Mouse (Mus musculus): Measurements from ENCODE around the gene Smagp. TPM values are rescaled to one million over a fixed set of nuclear protein-coding genes. Genes with fewer than 3 reads are reported as not detected.

Gene Smagp
- total and polyA plus RNA-seq, 3 experiments, result 2.7 TPM; not detected in 1

DNA sequence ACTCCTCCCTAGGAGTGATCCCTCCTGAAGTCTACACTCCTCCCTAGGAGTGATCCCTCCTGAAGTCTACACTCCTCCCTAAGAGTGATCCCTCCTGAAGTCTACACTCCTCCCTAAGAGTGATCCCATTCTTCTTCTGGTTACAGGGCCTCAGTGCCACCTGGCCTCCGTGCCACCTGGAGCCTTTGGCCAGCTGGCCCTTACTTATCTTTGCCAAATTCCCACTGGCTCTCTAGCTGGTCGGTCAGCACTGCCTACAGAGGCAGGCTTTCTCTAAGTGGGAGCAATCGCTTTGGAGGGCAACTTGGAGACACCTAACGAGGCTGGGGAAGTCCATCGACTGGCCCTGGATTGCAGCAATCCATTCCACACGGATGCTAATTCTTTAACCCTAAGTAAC is 9.4 kb upstream of the Smagp start:
- DNase-seq (ENCODE audit: low spot score) (no peak), ATAC-seq (ENCODE audit: extremely low read depth, insufficient number of reproducible peaks, low FRiP score, poor library complexity, severe bottlenecking) (no peak)
- H3K27me3 ChIP-seq (ENCODE audit: insufficient read depth, low read length), result peaks cover 4% of the 10 kb centered on the region; the same call in 1 of the 2 replicates
- H3K4me1 ChIP-seq (ENCODE audit: insufficient read depth, low read depth, low read length), result no peaks in the 10 kb centered on the region
- TF ChIP-seq GATA2 (IDR thresholded peaks at IDR 0.05; ENCODE audit: borderline replicate concordance, low read depth, low read length) (no peak), CTCF (IDR thresholded peaks at IDR 0.05; ENCODE audit: low read depth, low read length) (no peak), GATA1 (IDR thresholded peaks at IDR 0.05; ENCODE audit: borderline replicate concordance, low read length) (no peak), POLR2AphosphoS5 (IDR thresholded peaks at IDR 0.05; ENCODE audit: insufficient replicate concordance, low read depth, low read length) (no peak), TAL1 (conservative IDR thresholded peaks at IDR 0.05; ENCODE audit: low read depth, low read length) (no peak)
- H3K36me3 ChIP-seq (replicated peaks), result peaks cover 6% of the 10 kb centered on the region
- no peak overlapping the region for H3K4me3 ChIP-seq (ENCODE audit: low read depth, low read length)
- H3K9me3 ChIP-seq (replicated peaks), result no peaks in the 10 kb centered on the region

DNA sequence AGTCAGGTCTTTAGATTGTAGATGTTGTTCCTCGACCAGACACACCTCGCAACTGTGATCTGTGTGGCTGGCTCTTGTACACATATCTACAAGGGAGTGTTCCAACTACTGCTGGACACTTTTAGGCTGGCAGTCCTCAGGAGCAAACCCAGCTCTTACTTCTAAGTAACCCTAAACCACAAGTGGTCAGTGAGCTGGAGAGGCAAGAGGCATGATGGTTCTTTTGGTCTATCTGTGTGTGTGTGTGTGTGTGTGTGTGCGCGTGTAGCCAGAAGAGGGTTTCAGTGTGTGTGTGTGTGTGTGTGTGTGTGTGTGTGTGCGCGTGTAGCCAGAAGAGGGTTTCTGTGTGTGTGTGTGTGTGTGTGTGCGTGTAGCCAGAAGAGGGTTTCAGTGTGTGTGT is 5.7 kb upstream of the Smagp start:
- no peak overlapping the region for H3K4me3 ChIP-seq (ENCODE audit: low read depth, low read length)
- peaks cover 2% of the 10 kb centered on the region for H3K36me3 ChIP-seq (replicated peaks)
- no peak for DNase-seq (ENCODE audit: low spot score)
- no peak for ATAC-seq (ENCODE audit: extremely low read depth, insufficient number of reproducible peaks, low FRiP score, poor library complexity, severe bottlenecking)
- no peak for TF ChIP-seq GATA2 (IDR thresholded peaks at IDR 0.05; ENCODE audit: borderline replicate concordance, low read depth, low read length)
- no peak for TF ChIP-seq TAL1 (conservative IDR thresholded peaks at IDR 0.05; ENCODE audit: low read depth, low read length)
- no peak for TF ChIP-seq POLR2AphosphoS5 (IDR thresholded peaks at IDR 0.05; ENCODE audit: insufficient replicate concordance, low read depth, low read length)
- TF ChIP-seq GATA1 (IDR thresholded peaks at IDR 0.05; ENCODE audit: borderline replicate concordance, low read length), result no peak
- no peak for TF ChIP-seq CTCF (IDR thresholded peaks at IDR 0.05; ENCODE audit: low read depth, low read length)
- no peaks in the 10 kb centered on the region for H3K9me3 ChIP-seq (replicated peaks)
- no peaks in the 10 kb centered on the region for H3K4me1 ChIP-seq (ENCODE audit: insufficient read depth, low read depth, low read length)
- peaks cover 12% of the 10 kb centered on the region; the same call in 1 of the 2 replicates for H3K27me3 ChIP-seq (ENCODE audit: insufficient read depth, low read length)

DNA sequence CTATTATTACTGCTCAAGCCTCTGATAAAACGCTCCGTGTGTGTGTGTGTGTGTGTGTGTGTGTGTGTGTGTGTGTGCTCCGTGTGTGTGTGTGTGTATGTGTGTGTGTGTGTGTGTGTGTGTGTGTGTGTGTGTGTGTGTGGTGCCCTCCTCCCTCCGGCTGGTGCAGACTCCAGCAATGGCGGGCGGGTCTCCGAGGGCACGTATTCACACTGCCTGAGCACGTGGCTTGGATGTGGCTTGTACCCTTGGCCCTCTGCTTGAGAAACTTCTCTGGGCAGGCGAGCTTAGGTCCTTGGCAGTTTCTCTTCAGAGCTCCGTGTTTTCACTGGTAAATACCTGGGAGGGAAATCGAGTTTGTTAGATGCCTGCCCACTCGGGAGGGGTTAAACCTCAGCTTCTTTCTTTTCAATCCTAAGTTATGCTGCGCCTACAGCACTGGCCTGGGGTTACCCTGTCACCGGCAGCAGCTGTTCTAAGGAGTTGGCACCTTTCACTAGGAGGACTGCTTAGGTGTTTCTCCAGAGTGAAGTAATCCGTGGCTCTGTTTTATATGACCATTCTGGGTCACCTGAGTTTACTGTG is 4.6 kb upstream of the Smagp start:
- peaks cover 5% of the 10 kb centered on the region for H3K9me3 ChIP-seq (replicated peaks)
- no peak for ATAC-seq (ENCODE audit: extremely low read depth, insufficient number of reproducible peaks, low FRiP score, poor library complexity, severe bottlenecking)
- DNase-seq (ENCODE audit: low spot score), result no peak
- peaks cover 2% of the 10 kb centered on the region for H3K36me3 ChIP-seq (replicated peaks)
- no peak overlapping the region for H3K4me3 ChIP-seq (ENCODE audit: low read depth, low read length)
- TF ChIP-seq TAL1 (conservative IDR thresholded peaks at IDR 0.05; ENCODE audit: low read depth, low read length), result no peak
- no peak for TF ChIP-seq GATA1 (IDR thresholded peaks at IDR 0.05; ENCODE audit: borderline replicate concordance, low read length)
- TF ChIP-seq CTCF (IDR thresholded peaks at IDR 0.05; ENCODE audit: low read depth, low read length), result no peak
- TF ChIP-seq GATA2 (IDR thresholded peaks at IDR 0.05; ENCODE audit: borderline replicate concordance, low read depth, low read length), result no peak
- TF ChIP-seq POLR2AphosphoS5 (IDR thresholded peaks at IDR 0.05; ENCODE audit: insufficient replicate concordance, low read depth, low read length), result no peak
- no peaks in the 10 kb centered on the region for H3K4me1 ChIP-seq (ENCODE audit: insufficient read depth, low read depth, low read length)
- peaks cover 19% of the 10 kb centered on the region; the same call in 1 of the 2 replicates for H3K27me3 ChIP-seq (ENCODE audit: insufficient read depth, low read length)

DNA sequence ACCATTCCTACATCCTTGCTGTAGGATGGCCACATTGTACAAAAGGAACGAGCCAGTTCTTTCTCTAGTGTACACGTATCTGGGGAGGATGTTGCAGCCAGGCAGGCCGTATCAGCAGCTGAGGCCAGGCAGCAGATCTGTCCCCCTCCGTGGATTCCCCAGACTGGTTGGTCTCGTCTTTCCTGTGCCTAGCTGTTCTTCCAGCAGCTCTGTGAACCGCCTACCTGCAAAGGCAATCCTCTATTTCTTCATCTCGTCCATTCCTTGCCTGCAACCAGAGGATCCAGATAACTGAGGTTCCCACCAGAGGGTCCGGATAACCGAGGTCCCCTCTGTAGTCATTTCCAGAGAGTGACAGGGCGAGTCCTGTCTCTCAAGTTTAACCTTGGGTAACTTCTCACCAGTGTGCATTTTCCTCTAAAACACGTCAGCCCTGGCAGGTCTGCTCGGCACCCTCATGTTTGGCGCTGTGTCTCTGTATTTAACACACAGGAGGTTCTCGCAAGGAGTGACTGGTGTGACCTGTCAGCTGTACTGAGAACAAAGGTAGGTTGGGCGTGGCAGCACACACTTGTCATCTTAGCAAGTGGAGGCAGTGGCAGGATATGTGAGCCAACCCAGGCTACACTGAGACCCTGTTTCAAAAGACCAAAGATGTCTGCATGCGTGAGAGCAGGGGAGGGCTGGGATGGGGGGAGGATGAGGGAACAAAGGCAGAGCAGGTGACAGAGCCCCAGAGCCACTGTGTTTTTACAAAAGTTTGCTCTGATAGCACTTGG is 3.4 kb upstream of the Smagp start:
- no peak for ATAC-seq (ENCODE audit: extremely low read depth, insufficient number of reproducible peaks, low FRiP score, poor library complexity, severe bottlenecking)
- peaks cover 2% of the 10 kb centered on the region for H3K36me3 ChIP-seq (replicated peaks)
- DNase-seq (ENCODE audit: low spot score), result no peak
- H3K27me3 ChIP-seq (ENCODE audit: insufficient read depth, low read length), result peaks cover 24% of the 10 kb centered on the region; the same call in 1 of the 2 replicates
- no peak overlapping the region for H3K4me3 ChIP-seq (ENCODE audit: low read depth, low read length)
- H3K9me3 ChIP-seq (replicated peaks), result peaks cover 6% of the 10 kb centered on the region
- no peaks in the 10 kb centered on the region for H3K4me1 ChIP-seq (ENCODE audit: insufficient read depth, low read depth, low read length)
- no peak for TF ChIP-seq CTCF (IDR thresholded peaks at IDR 0.05; ENCODE audit: low read depth, low read length)
- no peak for TF ChIP-seq TAL1 (conservative IDR thresholded peaks at IDR 0.05; ENCODE audit: low read depth, low read length)
- no peak for TF ChIP-seq GATA2 (IDR thresholded peaks at IDR 0.05; ENCODE audit: borderline replicate concordance, low read depth, low read length)
- no peak for TF ChIP-seq GATA1 (IDR thresholded peaks at IDR 0.05; ENCODE audit: borderline replicate concordance, low read length)
- no peak for TF ChIP-seq POLR2AphosphoS5 (IDR thresholded peaks at IDR 0.05; ENCODE audit: insufficient replicate concordance, low read depth, low read length)

DNA sequence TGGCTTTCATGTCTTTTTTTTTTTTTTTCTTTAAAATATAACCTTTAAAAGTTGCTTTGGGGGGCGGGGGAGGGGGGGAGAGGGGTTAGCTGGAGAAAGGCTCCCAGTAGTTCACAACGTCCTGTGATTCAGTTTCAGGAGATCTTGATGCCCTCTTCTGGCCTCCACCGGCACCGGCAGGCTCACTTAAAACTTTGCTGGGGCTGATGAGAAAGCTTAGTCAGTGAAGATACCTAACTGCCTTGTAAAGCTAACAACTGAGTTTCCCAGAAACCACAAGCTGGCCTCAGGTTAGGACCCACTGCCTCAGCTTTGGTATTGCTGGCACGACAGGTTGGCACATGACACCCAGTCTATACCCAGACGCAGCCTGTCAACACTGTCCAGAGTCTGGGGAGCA is 921 bp upstream of the Smagp start:
- peaks cover 30% of the 10 kb centered on the region for H3K27me3 ChIP-seq (ENCODE audit: insufficient read depth, low read length)
- DNase-seq (ENCODE audit: low spot score) (no peak), ATAC-seq (ENCODE audit: extremely low read depth, insufficient number of reproducible peaks, low FRiP score, poor library complexity, severe bottlenecking) (no peak)
- H3K4me1 ChIP-seq (ENCODE audit: insufficient read depth, low read depth, low read length), result no peaks in the 10 kb centered on the region
- H3K4me3 ChIP-seq (ENCODE audit: low read depth, low read length), result no peak overlapping the region
- no peaks in the 10 kb centered on the region for H3K36me3 ChIP-seq (replicated peaks)
- no peak for TF ChIP-seq GATA2 (IDR thresholded peaks at IDR 0.05; ENCODE audit: borderline replicate concordance, low read depth, low read length)
- TF ChIP-seq GATA1 (IDR thresholded peaks at IDR 0.05; ENCODE audit: borderline replicate concordance, low read length), result no peak
- TF ChIP-seq TAL1 (conservative IDR thresholded peaks at IDR 0.05; ENCODE audit: low read depth, low read length), result no peak
- TF ChIP-seq POLR2AphosphoS5 (IDR thresholded peaks at IDR 0.05; ENCODE audit: insufficient replicate concordance, low read depth, low read length), result no peak
- no peak for TF ChIP-seq CTCF (IDR thresholded peaks at IDR 0.05; ENCODE audit: low read depth, low read length)
- H3K9me3 ChIP-seq (replicated peaks), result peaks cover 6% of the 10 kb centered on the region

All from G1E (cell line).